Mouse (Mus musculus): ENCODE results near the gene Dock9.

DNA sequence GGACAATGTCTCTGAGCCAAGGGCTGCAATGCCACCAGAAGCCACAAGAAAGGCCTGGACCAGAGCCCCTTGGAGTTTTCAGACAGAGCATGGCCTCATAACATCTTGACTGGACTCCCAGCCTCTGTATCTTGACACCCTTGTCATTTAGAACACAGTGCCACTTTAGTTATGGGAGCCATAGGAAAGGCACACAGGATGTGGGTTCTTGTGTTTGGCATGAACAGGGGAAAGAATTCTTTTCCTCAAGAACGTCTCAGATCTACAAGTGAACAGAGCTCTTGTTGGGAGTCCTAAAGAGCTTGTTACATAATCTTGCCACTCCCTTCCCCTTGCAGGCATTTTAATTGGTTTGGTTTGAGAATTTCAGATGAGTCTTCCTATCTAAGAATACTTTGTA lies 297.9 kb downstream of the Dock9 start:
- TF ChIP-seq POLR2A (IDR thresholded peaks at IDR 0.05; ENCODE audit: insufficient read depth, low read depth, low read length), result no peak
- no peak for TF ChIP-seq CTCF (IDR thresholded peaks at IDR 0.05; ENCODE audit: insufficient read depth, low read depth, low read length)

All from olfactory bulb, adult 2 months (tissue).